Mouse (Mus musculus) intestine, embryonic 14.5 days (tissue): ENCODE results near the gene Gng12. TPM values are rescaled to one million over a fixed set of nuclear protein-coding genes. Genes with fewer than 3 reads are reported as not detected.
A peak's percentile ranks its signal among the peaks of the same experiment; 100 is the strongest.

Experiments used
- ATAC-seq: fragments of 200-750 bp; cut with Nextera tagmentation; replicated peaks from 2 replicates; pipeline ENCODE4 v1.8.0; 2017; ENCODE audit warnings: low read depth, moderate number of reproducible peaks, moderate TSS enrichment, moderate library complexity; ENCODE audit not compliant: low FRiP score, low TSS enrichment
- DNase-seq: peaks from one replicate; pipeline ENCODE4 v3.0.0-alpha.2; 2018; ENCODE audit warnings: low spot score
- H3K27ac ChIP-seq: fragments of 300-500 bp; sonication (generic); 2 replicates; pipeline ENCODE4 v1.5.1; 2014; ENCODE audit warnings: low read depth, mild to moderate bottlenecking, control low read depth
- H3K27me3 ChIP-seq: fragments of 300-500 bp; sonication (generic); replicated peaks from 2 replicates; pipeline ENCODE4 v1.6.1; 2014; ENCODE audit warnings: low read length, control low read depth; ENCODE audit not compliant: control insufficient read depth, insufficient read depth
- H3K36me3 ChIP-seq: fragments of 300-500 bp; sonication (generic); 2 replicates; pipeline ENCODE4 v1.6.1; 2014; ENCODE audit warnings: low read length, control low read depth; ENCODE audit not compliant: control insufficient read depth, insufficient read depth
- H3K4me1 ChIP-seq: fragments of 300-500 bp; sonication (generic); replicated peaks from 2 replicates; pipeline ENCODE4 v1.6.1; 2014; ENCODE audit warnings: low read length, control low read depth, mixed read lengths; ENCODE audit not compliant: control insufficient read depth, insufficient read depth
- H3K4me2 ChIP-seq: fragments of 300-500 bp; sonication (generic); 2 replicates; pipeline ENCODE4 v1.6.1; 2014; ENCODE audit warnings: low read length
- H3K4me3 ChIP-seq: fragments of 300-500 bp; sonication (generic); 2 replicates; pipeline ENCODE4 v1.5.1; 2014; ENCODE audit warnings: low read depth, low read length, control low read depth, mixed read lengths
- H3K9ac ChIP-seq: fragments of 300-500 bp; sonication (generic); 2 replicates; pipeline ENCODE4 v1.6.1; 2014; ENCODE audit warnings: mild to moderate bottlenecking, low read length
- H3K9me3 ChIP-seq: fragments of 300-500 bp; sonication (generic); 2 replicates; pipeline ENCODE4 v1.6.1; 2016; ENCODE audit warnings: low read length, control low read depth; ENCODE audit not compliant: control insufficient read depth
- WGBS: fragments of 180-500 bp; shearing (Covaris S2); extraction: QIAGEN DNeasy Blood & Tissue Kit; methylation state at CpG from one replicate; pipeline ENCODE4 v1.1.7; 2014; 5-methylcytosine and 5-hydroxymethylcytosine counted together
- polyA plus RNA-seq: library from polyadenylated mRNA; unstranded; fragments of >200 nt; fragmentation: Nextera tagmentation; extraction: Ambion mirVana; gene quantifications from 2 replicates; pipeline ENCODE4 v1.2.1, GENCODE M21; 2014

Gene Gng12
- polyA plus RNA-seq, 1 experiment from 2014 or later, result 140 TPM

DNA sequence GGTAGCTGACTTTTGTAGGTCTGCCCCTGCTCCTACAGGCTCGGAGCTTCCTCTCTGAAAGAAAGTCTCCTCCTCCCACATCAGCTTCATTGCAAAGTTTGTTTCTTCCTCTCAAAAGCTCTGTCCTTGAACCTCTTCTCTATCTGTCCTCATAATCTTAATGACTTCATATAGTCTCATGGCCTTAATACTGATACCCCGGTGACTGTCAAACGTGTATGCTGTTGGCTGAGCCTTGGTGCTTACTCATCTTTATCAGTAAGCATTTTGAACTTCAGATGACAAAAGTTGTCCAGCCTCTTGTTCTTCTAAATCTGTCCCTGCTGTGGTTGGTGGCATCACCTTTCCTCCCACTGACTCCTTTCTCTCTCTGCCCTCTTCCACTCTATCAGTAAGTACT lies 149.2 kb downstream of the Gng12 start:
- 77% methylated on average over 3 of the region's 3 CpGs for WGBS
- no peak overlapping the region for H3K4me2 ChIP-seq
- no peak overlapping the region for H3K4me3 ChIP-seq
- H3K27ac ChIP-seq, result no peak overlapping the region
- no peaks in the 10 kb centered on the region for H3K36me3 ChIP-seq
- no peaks in the 10 kb centered on the region for H3K27me3 ChIP-seq
- DNase-seq (no peak), ATAC-seq (no peak)
- H3K4me1 ChIP-seq, result 0 out of 2 replicates have a peak, but pooled peaks cover 5% of the 10 kb centered on the region
- H3K9me3 ChIP-seq, result no peaks in the 10 kb centered on the region
- no peak overlapping the region for H3K9ac ChIP-seq

DNA sequence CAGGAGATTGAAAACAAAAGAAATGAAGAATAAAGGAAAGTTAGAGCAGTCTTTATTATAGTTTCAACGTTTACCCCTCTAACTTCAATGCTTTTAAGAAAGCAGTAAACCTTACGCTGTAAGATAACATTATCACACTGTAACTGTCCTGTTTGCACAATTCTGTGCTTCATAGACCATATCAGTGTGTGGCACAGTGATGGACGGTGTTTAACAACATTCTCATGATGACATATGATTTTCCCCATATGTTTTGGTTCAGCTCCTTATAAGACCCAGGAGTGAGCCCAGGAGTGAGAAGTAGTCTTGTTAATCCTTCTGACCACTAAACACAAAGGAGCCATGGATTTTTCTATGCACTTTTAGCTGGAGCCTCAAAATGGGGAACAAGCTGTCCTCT lies 150.7 kb downstream of the Gng12 start:
- H3K9me3 ChIP-seq, result no peaks in the 10 kb centered on the region
- no peak overlapping the region for H3K9ac ChIP-seq
- WGBS, result 58% methylated on average over 3 of the region's 3 CpGs
- DNase-seq, result no peak
- no peak overlapping the region for H3K4me3 ChIP-seq
- no peak overlapping the region for H3K27ac ChIP-seq
- no peaks in the 10 kb centered on the region for H3K36me3 ChIP-seq
- H3K4me1 ChIP-seq, result 0 out of 2 replicates have a peak, but pooled peaks cover 5% of the 10 kb centered on the region
- ATAC-seq, result no peak
- H3K4me2 ChIP-seq, result no peak overlapping the region
- no peaks in the 10 kb centered on the region for H3K27me3 ChIP-seq

DNA sequence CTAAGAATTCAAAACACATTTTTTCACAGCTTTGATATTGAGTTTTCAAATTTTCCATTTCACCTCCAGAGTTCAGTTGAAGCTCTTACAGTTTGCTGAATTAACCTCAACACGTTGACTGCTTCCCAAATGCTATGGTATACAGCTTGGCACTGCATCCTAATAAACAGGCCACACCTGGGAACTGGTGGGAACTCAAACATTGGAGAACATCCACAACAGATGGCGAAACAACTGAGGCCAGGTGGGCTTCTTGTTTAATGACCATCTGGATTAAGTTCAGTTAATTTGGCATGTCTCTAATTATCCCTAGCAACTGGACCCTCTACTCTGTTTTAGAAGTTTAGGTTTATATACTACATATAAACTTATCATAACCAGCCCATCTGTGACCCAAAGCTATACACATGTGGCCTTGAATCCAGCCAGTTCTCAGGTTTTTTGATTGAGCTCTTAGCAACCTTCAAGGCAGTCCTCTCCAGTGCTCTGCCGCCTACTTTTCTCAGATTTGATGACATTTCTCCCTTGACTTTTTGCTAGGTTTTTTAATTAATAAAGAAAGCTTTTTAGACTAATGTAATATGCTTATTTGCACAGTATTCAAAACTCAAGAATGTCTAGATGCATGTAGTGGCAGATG lies 152.0 kb downstream of the Gng12 start:
- Histone ChIP-seq H3K36me3 (no peaks in the 10 kb centered on the region), H3K9me3 (no peaks in the 10 kb centered on the region), H3K4me1 (0 out of 2 replicates have a peak, but pooled peaks cover 5% of the 10 kb centered on the region), H3K27ac (no peak overlapping the region), H3K4me3 (no peak overlapping the region), H3K27me3 (no peaks in the 10 kb centered on the region), H3K9ac (no peak overlapping the region), H3K4me2 (no peak overlapping the region)
- WGBS, result 76% methylated on average over 3 of the region's 3 CpGs
- ATAC-seq, result no peak
- DNase-seq, result no peak

DNA sequence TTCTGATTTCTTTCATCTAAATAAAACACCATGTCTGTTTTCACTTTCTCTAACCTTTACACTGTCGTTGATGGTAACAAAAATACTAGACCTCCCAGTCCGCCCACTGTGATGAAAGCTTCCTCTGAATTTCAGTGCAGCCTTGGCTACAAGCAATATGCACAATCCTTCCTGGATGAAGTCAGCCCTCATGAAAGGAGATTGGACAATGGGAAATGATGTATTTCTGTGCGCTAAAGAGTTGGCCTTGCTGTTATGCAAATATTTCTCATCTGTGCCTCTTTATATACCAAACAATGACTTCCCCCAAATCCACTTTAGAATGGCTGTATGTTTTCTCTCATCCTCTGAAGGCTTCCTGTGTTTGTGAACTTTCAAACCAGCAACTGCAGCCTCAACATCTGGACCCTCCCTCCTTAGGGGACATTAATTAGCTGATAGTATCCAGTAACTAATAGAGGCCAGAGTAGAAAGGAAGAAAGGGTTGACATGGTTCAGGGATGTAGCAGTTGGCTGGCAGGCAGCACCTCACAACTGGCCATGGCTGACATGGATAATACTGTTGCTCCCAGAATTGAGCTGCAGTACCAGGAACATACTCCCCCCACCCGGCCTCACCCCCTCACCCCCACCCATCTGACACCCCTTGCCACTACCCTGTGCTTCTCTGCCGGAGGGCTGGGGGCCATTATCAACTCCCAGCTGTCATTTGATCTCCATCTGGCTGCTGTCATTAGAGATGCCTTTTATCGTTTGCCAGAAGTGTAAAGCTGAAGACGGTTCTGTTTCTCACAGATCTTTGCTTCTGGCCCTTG lies 152.9 kb downstream of the Gng12 start:
- no peaks in the 10 kb centered on the region for H3K9me3 ChIP-seq
- H3K27me3 ChIP-seq, result no peaks in the 10 kb centered on the region
- no peak overlapping the region for H3K9ac ChIP-seq
- WGBS, result 31% methylated on average over 7 of the region's 7 CpGs
- H3K4me2 ChIP-seq, result no peak overlapping the region
- H3K27ac ChIP-seq, result no peak overlapping the region
- no peak overlapping the region for H3K4me3 ChIP-seq
- no peak for DNase-seq
- no peaks in the 10 kb centered on the region for H3K36me3 ChIP-seq
- H3K4me1 ChIP-seq, result 0 out of 2 replicates have a peak, but pooled peaks cover 5% of the 10 kb centered on the region
- peak; percentile 19; the same call in 1 of the 2 replicates for ATAC-seq

DNA sequence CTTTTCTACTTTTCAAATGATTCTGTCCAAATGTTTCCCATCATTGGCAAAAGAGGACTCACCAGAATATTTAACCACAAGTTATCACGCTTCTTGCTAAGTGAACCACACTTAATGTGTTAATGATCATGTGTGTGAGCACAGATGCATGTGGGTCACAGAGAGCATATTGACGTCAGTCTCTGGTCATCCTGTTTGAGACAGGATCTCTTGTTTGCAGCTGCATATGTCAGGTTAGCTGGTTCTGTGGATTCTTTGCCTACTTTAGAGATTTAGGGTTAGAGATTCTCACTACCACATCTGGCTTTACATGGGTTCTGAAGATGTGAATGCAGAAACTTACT lies 153.5 kb downstream of the Gng12 start:
- Histone ChIP-seq H3K4me1 (0 out of 2 replicates have a peak, but pooled peaks cover 5% of the 10 kb centered on the region), H3K4me3 (no peak overlapping the region), H3K4me2 (no peak overlapping the region), H3K27me3 (no peaks in the 10 kb centered on the region), H3K9ac (no peak overlapping the region), H3K36me3 (no peaks in the 10 kb centered on the region), H3K27ac (no peak overlapping the region), H3K9me3 (no peaks in the 10 kb centered on the region)
- DNase-seq, result no peak
- 49% methylated on average over 2 of the region's 2 CpGs for WGBS
- ATAC-seq, result no peak

DNA sequence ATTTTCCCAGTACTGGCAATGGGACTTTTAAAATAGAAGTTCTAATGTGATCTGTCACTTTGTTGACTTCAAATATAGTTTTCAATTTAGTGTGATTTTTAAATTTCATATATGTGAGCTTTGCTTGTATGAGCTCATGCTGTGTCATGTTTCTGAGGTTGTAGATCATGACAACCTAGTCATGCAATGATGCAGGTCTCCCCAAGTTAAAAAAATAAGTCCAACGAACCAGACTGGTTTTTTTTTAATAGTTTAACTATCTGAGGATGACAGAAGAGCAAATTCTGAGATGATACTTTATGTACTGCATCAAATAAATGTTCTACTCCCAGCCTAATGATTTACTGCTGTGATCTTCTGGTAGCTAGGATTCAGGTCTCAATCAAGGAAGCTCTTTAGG lies 153.9 kb downstream of the Gng12 start:
- 0 out of 2 replicates have a peak, but pooled peaks cover 5% of the 10 kb centered on the region for H3K4me1 ChIP-seq
- no peak overlapping the region for H3K9ac ChIP-seq
- no peaks in the 10 kb centered on the region for H3K9me3 ChIP-seq
- no peak for ATAC-seq
- H3K4me3 ChIP-seq, result no peak overlapping the region
- no peaks in the 10 kb centered on the region for H3K27me3 ChIP-seq
- DNase-seq, result no peak
- H3K27ac ChIP-seq, result no peak overlapping the region
- 45% methylated on average over 1 of the region's 1 CpGs for WGBS
- H3K4me2 ChIP-seq, result no peak overlapping the region
- H3K36me3 ChIP-seq, result no peaks in the 10 kb centered on the region

DNA sequence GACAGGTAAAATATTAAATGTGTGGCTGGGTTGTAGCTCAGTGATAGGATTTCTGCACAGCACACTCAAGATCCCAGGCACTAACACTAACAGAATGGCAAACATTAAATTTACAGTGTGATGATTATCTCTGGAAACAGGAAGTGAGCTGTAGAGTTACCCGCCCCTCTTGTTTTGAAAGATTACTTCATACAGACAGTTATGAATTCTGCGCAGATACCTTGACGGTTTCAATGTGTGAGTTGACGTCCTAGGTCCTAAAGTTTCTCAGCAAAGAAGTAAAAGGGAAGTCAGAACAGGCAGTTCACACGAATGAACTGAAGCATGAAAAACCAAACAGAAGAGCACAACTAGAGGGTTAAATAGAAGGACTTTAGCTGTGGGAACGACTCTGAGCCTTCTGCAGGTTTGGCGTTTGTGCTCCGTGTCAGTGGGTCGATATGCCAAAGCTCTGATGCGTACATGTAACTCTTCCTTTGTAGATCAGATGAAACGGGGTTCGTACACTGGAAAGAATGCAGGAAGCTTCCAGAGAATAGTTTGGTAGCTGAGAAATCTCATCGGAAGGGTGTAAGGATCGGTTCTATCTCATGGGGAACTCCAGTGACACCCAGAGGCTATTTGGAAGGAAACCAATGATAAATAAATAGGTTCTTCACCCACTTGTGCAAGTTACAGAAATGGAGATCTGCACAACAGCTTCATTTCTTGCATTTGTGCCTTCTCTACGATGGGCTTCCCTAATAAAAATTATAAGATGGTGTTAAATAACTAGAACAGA lies 160.1 kb downstream of the Gng12 start:
- Histone ChIP-seq H3K4me1 (peaks cover 9% of the 10 kb centered on the region; the same call in 1 of the 2 replicates), H3K27ac (no peak overlapping the region), H3K36me3 (no peaks in the 10 kb centered on the region), H3K9me3 (no peaks in the 10 kb centered on the region), H3K9ac (no peak overlapping the region), H3K4me3 (no peak overlapping the region), H3K27me3 (no peaks in the 10 kb centered on the region), H3K4me2 (no peak overlapping the region)
- ATAC-seq (no peak), DNase-seq (no peak)
- WGBS, result 59% methylated on average over 15 of the region's 15 CpGs

DNA sequence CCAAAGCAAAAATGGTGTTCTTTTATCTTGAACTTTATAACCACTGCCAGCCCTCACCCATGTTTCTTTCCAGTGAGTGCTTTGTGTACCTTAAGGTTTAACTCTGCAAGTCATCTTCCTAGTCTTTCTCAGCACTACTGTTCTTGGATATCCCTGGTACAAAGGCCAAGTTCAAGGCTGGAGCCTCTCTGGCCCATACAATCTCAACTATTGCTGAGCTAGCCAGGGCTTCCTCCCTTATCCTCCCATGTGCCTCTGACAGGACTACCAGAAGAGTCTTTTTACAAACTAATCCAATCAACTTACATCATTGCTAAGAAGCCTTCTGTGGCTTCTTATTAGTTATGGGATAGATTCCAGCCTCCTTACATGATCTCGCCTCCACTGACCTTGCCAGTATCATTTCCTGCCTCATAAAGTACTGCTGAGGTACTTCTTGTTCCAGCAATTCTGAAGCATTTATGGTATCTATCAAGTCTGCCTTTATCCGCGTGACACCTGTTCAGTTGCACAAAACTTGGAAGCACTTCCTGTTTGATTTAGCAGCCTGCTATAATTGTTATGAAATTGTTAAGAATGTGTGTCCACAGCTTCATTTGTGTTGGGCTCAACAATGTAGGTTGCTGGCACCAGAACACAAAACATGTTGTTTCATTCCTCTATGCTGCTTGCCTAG lies 160.8 kb downstream of the Gng12 start:
- H3K9me3 ChIP-seq, result no peaks in the 10 kb centered on the region
- H3K4me3 ChIP-seq, result no peak overlapping the region
- H3K36me3 ChIP-seq, result no peaks in the 10 kb centered on the region
- H3K27ac ChIP-seq, result no peak overlapping the region
- 66% methylated on average over 3 of the region's 3 CpGs for WGBS
- DNase-seq (no peak), ATAC-seq (no peak)
- no peak overlapping the region for H3K4me2 ChIP-seq
- H3K4me1 ChIP-seq, result peaks cover 9% of the 10 kb centered on the region; the same call in 1 of the 2 replicates
- no peak overlapping the region for H3K9ac ChIP-seq
- no peaks in the 10 kb centered on the region for H3K27me3 ChIP-seq
